Mouse (Mus musculus) spleen, adult 2 months (tissue): ENCODE data around the gene Coq9.

Experiments
- CTCF ChIP-seq: fragments of 200-500 bp; IDR thresholded peaks from 2 replicates; pipeline ENCODE4 v1.5.1; 2011; ENCODE audit warnings: mild to moderate bottlenecking, inconsistent platforms; ENCODE audit not compliant: insufficient read depth, insufficient read length, insufficient replicate concordance; ENCODE audit errors: extremely low read depth
- POLR2A ChIP-seq: fragments of 200-500 bp; IDR thresholded peaks from 2 replicates; pipeline ENCODE4 v1.6.1; 2011; ENCODE audit warnings: low read depth, low read length, inconsistent platforms

GRCm38 (mm10) chr8:94869146-94869545, 31.0 kb downstream of the Coq9 start:
- TF ChIP-seq POLR2A (no peak), CTCF (no peak)
